ENCODE assay signal across 20 mouse cellular contexts in the genomic region with DNA sequence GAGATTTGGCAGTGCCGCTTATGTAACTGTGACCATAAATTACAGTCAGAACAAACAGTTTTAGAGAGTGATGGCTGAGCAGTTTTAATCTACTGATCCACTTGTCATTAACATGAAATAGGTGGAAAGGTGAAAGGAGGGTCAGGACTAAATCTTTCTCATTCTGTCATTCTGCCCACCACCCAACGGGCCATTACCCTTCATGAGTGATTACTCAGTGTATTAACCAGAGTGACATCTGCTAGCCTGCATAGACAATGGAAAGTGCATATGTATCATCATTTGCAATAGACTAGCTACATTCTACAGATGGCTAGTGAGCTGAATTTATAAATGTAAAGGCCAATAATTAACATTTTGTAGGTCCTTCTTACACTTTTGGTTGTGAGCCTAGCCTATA.
A peak's percentile ranks its signal among the peaks of the same experiment; 100 is the strongest.
DNase-seq lines count a peak whose midpoint lies in the region; ATAC-seq and TF ChIP-seq lines count a peak whose summit lies in the region.
"Had no signal": no experiment of that assay in that cellular context is flagged by ENCODE, and none has a peak within 500 bp of the region (broad histone marks: within the 10 kb centered on the region; RNA-seq: fewer than 3 reads in every experiment).

No protein-coding gene starts in this region.

- H3K27me3 ChIP-seq in hindbrain, embryonic 12.5 days, result no peaks in the 10 kb centered on the region
- H3K27me3 ChIP-seq in hindbrain, embryonic 10.5 days (ENCODE audit: insufficient read depth, poor library complexity, severe bottlenecking), result no peaks in the 10 kb centered on the region
- no peaks in the 10 kb centered on the region for H3K27me3 ChIP-seq in midbrain, postnatal 0 days (ENCODE audit: insufficient read depth, low read length)
- H3K27me3 ChIP-seq: limb, embryonic 15.5 days; megakaryocyte, embryonic 14.5 days; Patski had no signal

- no peak for DNase-seq in hindbrain, embryonic 10.5 days (ENCODE audit: low spot score)
- DNase-seq in brain, adult 2 months (ENCODE audit: low read depth, low spot score), result peak; percentile 6
- DNase-seq in embryo, embryonic 11 days, result peak; percentile 16
- peak; percentile 5 for DNase-seq in midbrain, postnatal 0 days (ENCODE audit: low spot score)
- no peak for DNase-seq in gastrocnemius, postnatal 4 days (ENCODE audit: low spot score in 2 of 2)
- no peak for DNase-seq in urinary bladder, postnatal 14 days (ENCODE audit: low spot score)
- DNase-seq: adrenal gland, postnatal 25 days; cerebellum, adult 9-10 months; heart, adult 2 months; kidney, adult 9 months; kidney, postnatal 4 days; liver, postnatal 0 days; lung, postnatal 14 days; thymus, postnatal 4 days had no signal

- H3K27ac ChIP-seq in hindbrain, embryonic 12.5 days, result no peak overlapping the region
- no peak overlapping the region for H3K27ac ChIP-seq in hindbrain, embryonic 10.5 days
- no peak overlapping the region for H3K27ac ChIP-seq in midbrain, postnatal 0 days (ENCODE audit: low read depth, low read length)
- H3K27ac ChIP-seq: heart, adult 2 months; limb, embryonic 15.5 days had no signal

- TF ChIP-seq CTCF in midbrain, postnatal 0 days (IDR thresholded peaks at IDR 0.05), result no peak

- H3K36me3 ChIP-seq in hindbrain, embryonic 12.5 days, result no peaks in the 10 kb centered on the region
- H3K36me3 ChIP-seq in hindbrain, embryonic 10.5 days, result no peaks in the 10 kb centered on the region
- no peaks in the 10 kb centered on the region for H3K36me3 ChIP-seq in midbrain, postnatal 0 days (ENCODE audit: insufficient read depth, low read length)
- H3K36me3 ChIP-seq: limb, embryonic 15.5 days had no signal

- H3K9me3 ChIP-seq in hindbrain, embryonic 12.5 days (replicated peaks), result no peaks in the 10 kb centered on the region
- no peaks in the 10 kb centered on the region for H3K9me3 ChIP-seq in hindbrain, embryonic 10.5 days
- H3K9me3 ChIP-seq in midbrain, postnatal 0 days (ENCODE audit: low read length), result no peaks in the 10 kb centered on the region
- H3K9me3 ChIP-seq: limb, embryonic 15.5 days had no signal

- peak; percentile 73 for ATAC-seq in hindbrain, embryonic 12.5 days (ENCODE audit: low FRiP score)
- ATAC-seq in midbrain, postnatal 0 days (ENCODE audit: low FRiP score), result no peak
- ATAC-seq: activated CD4-positive, CD25-positive, alpha-beta regulatory T cell, adult 4 months; inflammation-experienced regulatory T-cells, adult 6 months; liver, postnatal 0 days; Patski had no signal

- no peak overlapping the region for H3K9ac ChIP-seq in hindbrain, embryonic 12.5 days
- H3K9ac ChIP-seq in midbrain, postnatal 0 days (replicated peaks; ENCODE audit: low read length, poor library complexity, severe bottlenecking), result no peak overlapping the region
- H3K9ac ChIP-seq: limb, embryonic 15.5 days; liver, postnatal 0 days had no signal

- no peak overlapping the region for H3K4me2 ChIP-seq in hindbrain, embryonic 12.5 days (replicated peaks)
- H3K4me2 ChIP-seq in midbrain, postnatal 0 days (ENCODE audit: low read depth, low read length, poor library complexity, severe bottlenecking), result no peak overlapping the region
- H3K4me2 ChIP-seq: limb, embryonic 15.5 days had no signal

- 52% methylated on average over 2 of the region's 2 CpGs for WGBS in hindbrain, embryonic 12.5 days
- WGBS in hindbrain, embryonic 10.5 days, result 80% methylated on average over 2 of the region's 2 CpGs
- 76% methylated on average over 2 of the region's 2 CpGs for WGBS in midbrain, postnatal 0 days

- no peaks in the 10 kb centered on the region for H3K4me1 ChIP-seq in hindbrain, embryonic 12.5 days
- no peaks in the 10 kb centered on the region for H3K4me1 ChIP-seq in hindbrain, embryonic 10.5 days (replicated peaks)
- H3K4me1 ChIP-seq in midbrain, postnatal 0 days (ENCODE audit: insufficient read depth, low read length), result no peaks in the 10 kb centered on the region
- H3K4me1 ChIP-seq: limb, embryonic 15.5 days; megakaryocyte, embryonic 14.5 days had no signal

- H3K4me3 ChIP-seq in hindbrain, embryonic 12.5 days, result no peak overlapping the region
- H3K4me3 ChIP-seq in hindbrain, embryonic 10.5 days, result no peak overlapping the region
- no peak overlapping the region for H3K4me3 ChIP-seq in midbrain, postnatal 0 days (ENCODE audit: low read depth, low read length)
- H3K4me3 ChIP-seq: heart, adult 2 months; limb, embryonic 15.5 days; megakaryocyte, embryonic 14.5 days had no signal

Comparison
In these comparisons a context has a peak if more than half of its experiments do, and no peak if none do; other contexts are left out.
1. DNase-seq: peak in brain, adult 2 months (single experiment), embryo, embryonic 11 days (single experiment) and midbrain, postnatal 0 days (single experiment); none in hindbrain, embryonic 10.5 days (single experiment), gastrocnemius, postnatal 4 days (0 of 2) and urinary bladder, postnatal 14 days (single experiment).